Mouse (Mus musculus) CD4-positive helper T cell, adult 2 months (primary cell): ENCODE measurements around the gene Scgb2b15.
"Not testable (repeated sequence)": the region's sequence is repeated elsewhere in the genome, so short reads cannot be mapped to it uniquely, and the experiment has no call there.

Experiments
- DNase-seq: peaks from one replicate; pipeline ENCODE4 v3.0.0-alpha.2; 2012; ENCODE audit warnings: low read depth, missing footprints, low spot score

Gene Scgb2b15

DNA sequence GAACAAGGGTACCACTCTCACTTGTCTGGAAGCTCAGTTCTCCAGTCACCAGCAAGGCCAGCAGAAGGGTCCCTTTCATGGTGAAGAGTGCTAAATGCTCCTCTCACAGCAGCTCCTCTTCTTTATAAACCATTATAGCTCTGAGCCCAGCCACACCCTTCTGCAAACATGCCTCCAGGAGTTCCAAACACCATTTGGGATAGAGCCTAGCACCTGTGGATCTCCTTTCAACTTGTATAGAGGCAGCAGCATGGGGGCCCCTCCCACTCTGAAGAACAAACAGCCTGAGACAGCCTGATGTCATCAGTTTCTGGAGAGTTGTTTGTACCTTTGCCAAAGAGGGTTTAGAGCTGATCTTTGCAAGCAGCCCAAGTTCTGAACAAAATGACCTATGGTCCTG lies at the start of gene Scgb2b15:
Gene Scgb2b15 (minus strand): TSS at position 101 of the 400 bp plus-strand sequence.
- DNase-seq = not testable (repeated sequence)

DNA sequence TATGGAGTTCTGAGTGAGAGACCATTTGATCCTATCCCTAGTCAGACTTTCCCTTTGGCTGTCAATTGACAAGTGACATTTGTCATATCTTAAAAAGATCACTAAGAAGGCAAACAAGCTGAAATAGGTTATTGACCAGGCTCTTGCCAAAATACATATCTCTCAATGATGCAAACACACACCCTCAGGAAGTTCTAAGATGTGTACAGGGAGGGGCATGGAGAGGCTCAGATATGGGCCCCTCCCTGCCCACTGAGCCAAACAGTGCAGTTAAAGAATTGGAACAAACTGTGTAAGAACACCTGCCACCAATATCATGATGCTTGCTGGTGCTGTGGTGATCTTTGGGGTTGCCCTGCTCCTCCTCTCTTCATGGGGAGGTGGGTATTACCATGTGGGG lies 6.8 kb upstream of the Scgb2b15 start, which contains the start of gene Scgb1b15:
Gene Scgb1b15 (plus strand): TSS at position 301 of the 400 bp plus-strand sequence.
- DNase-seq = not testable (repeated sequence)
